27 mouse cellular contexts compared by ENCODE assay signal in the genomic region with DNA sequence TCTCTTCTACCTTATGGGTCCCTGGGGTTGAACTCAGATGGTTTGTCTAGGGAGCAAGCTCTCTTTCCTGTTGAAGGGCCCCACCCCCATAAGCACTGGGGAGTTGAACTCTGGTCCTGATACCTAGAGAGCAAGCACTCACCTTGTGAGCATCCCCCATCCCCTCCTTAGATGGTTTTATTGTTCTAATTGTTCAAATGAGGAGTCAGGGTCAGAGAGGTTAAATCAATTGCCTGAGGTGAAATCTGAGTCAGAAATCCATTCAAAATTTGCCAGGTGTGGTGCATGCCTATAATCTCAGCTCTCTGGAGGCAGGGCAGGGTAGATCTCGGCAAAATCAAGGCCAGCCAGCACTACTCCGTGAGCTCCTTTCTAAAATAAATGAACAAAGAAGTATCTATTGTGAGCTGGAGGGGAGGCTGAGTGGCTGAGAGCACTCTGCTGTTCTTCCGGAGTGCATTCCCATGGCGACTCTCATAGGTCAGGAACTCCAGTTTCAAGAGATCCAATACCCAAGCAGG. TPM values are rescaled to one million over a fixed set of nuclear protein-coding genes. Genes with fewer than 3 reads are reported as not detected.
"Had no signal": no experiment of that assay in that cellular context is flagged by ENCODE, and none has a peak within 500 bp of the region (broad histone marks: within the 10 kb centered on the region; RNA-seq: fewer than 3 reads in every experiment).

No protein-coding gene starts in this region.

- H3K9ac ChIP-seq: lung, embryonic 15.5 days; midbrain, embryonic 13.5 days; midbrain, embryonic 15.5 days; neural tube, embryonic 13.5 days; neural tube, embryonic 15.5 days had no signal

- ATAC-seq: lung, postnatal 0 days; midbrain, embryonic 13.5 days; midbrain, embryonic 15.5 days had no signal

- H3K4me1 ChIP-seq: lung, embryonic 15.5 days; midbrain, embryonic 13.5 days; midbrain, embryonic 15.5 days had no signal

- H3K36me3 ChIP-seq: lung, embryonic 15.5 days; midbrain, embryonic 10.5 days; midbrain, embryonic 13.5 days; midbrain, embryonic 15.5 days; neural tube, embryonic 13.5 days; neural tube, embryonic 15.5 days had no signal

- H3K27ac ChIP-seq: lung, embryonic 15.5 days; midbrain, embryonic 10.5 days; midbrain, embryonic 13.5 days; midbrain, embryonic 15.5 days; neural tube, embryonic 13.5 days; neural tube, embryonic 15.5 days had no signal

- H3K4me2 ChIP-seq: lung, embryonic 15.5 days; midbrain, embryonic 13.5 days; midbrain, embryonic 15.5 days; neural tube, embryonic 13.5 days; neural tube, embryonic 15.5 days had no signal

- DNase-seq: lung, adult 18-20 months; lung, postnatal 14 days; lung, postnatal 36 days; retina, postnatal 1 day; right cerebral cortex, adult 18-20 months; right cerebral cortex, postnatal 25 days; right cerebral cortex, postnatal 4 days; spleen, adult 18-20 months; thymus, adult 18-20 months; thymus, postnatal 14 days; thymus, postnatal 36 days had no signal

- H3K9me3 ChIP-seq: lung, embryonic 15.5 days; midbrain, embryonic 10.5 days; midbrain, embryonic 13.5 days; midbrain, embryonic 15.5 days; neural tube, embryonic 13.5 days; neural tube, embryonic 15.5 days had no signal

- H3K27me3 ChIP-seq: lung, embryonic 15.5 days; midbrain, embryonic 13.5 days; midbrain, embryonic 15.5 days; neural tube, embryonic 13.5 days; neural tube, embryonic 15.5 days had no signal

- H3K4me3 ChIP-seq: lung, embryonic 15.5 days; midbrain, embryonic 10.5 days; midbrain, embryonic 13.5 days; midbrain, embryonic 15.5 days; myocyte; neural tube, embryonic 13.5 days; neural tube, embryonic 15.5 days had no signal

RNA-seq across cellular contexts. Expression of a gene that starts 14.8 kb away (rescaled TPM):
- total RNA-seq: megakaryocyte-erythroid progenitor cell, adult 5-6 weeks had no signal
- polyA plus RNA-seq: liver, embryonic 16.5 days; lung, embryonic 15.5 days; lung, postnatal 0 days; myocyte; neural tube, embryonic 11.5 days; small intestine, adult 2 months; stomach, embryonic 14.5 days; stomach, embryonic 16.5 days; thymus, postnatal 0 days had no signal

RNA-seq across cellular contexts. Expression of a gene that starts 22.1 kb away (rescaled TPM):
- total RNA-seq: megakaryocyte, adult 5-6 weeks; megakaryocyte-erythroid progenitor cell, adult 5-6 weeks had no signal
- polyA plus RNA-seq: liver, embryonic 16.5 days had no signal
